In the genomic region with DNA sequence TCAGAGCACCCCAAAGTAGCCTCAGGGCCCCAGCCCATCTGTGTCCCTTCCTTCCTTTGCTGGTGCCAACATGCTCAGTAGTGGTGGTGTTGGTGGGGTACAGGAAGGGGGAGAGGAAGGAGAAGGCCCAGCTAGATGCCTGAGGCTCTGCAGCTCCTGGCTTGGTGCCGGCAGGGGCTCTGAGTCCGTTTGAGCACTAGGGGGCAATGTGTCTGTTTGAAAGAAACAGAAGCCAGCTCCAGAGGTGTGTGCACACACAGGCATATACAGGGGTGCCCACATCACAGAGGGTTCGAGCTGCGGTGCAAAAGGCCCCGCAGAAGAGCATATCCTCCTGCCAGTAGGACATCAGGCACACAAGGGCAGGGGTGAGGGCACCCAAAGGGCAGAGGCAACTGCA, we compare ENCODE assay signal across 8 mouse cellular contexts. TPM values are rescaled to one million over a fixed set of nuclear protein-coding genes. Genes with fewer than 3 reads are reported as not detected.
DNase-seq lines count a peak whose midpoint lies in the region; ATAC-seq lines count a peak whose summit lies in the region.

No protein-coding gene starts in this region.

- peak overlapping the region; percentile 98; the same call in 1 of the 2 replicates for H3K4me2 ChIP-seq in forebrain, embryonic 11.5 days (ENCODE audit: low read depth, low read length, severe bottlenecking)
- no peak overlapping the region for H3K4me2 ChIP-seq in lung, embryonic 16.5 days (ENCODE audit: low read depth, low read length)

- 2% methylated on average over 5 of the region's 5 CpGs for WGBS in forebrain, embryonic 11.5 days
- WGBS in lung, embryonic 16.5 days = under 1% methylated on average over 5 of the region's 5 CpGs

- H3K9me3 ChIP-seq in forebrain, embryonic 11.5 days (ENCODE audit: control insufficient read depth, low read length) = no peaks in the 10 kb centered on the region
- no peaks in the 10 kb centered on the region for H3K9me3 ChIP-seq in lung, embryonic 16.5 days (ENCODE audit: control insufficient read depth, low read length)

- no peak overlapping the region; the same call in 1 of the 2 replicates for H3K4me3 ChIP-seq in forebrain, embryonic 11.5 days (ENCODE audit: low read depth, low read length)
- H3K4me3 ChIP-seq in lung, embryonic 16.5 days (ENCODE audit: low read length) = no peak overlapping the region

- H3K27me3 ChIP-seq in forebrain, embryonic 11.5 days (ENCODE audit: control insufficient read depth, insufficient read depth, low read length) = no peaks in the 10 kb centered on the region; the same call in 1 of the 2 replicates
- H3K27me3 ChIP-seq in lung, embryonic 16.5 days (ENCODE audit: control insufficient read depth, insufficient read depth, low read depth, low read length) = peaks cover 7% of the 10 kb centered on the region

- peaks cover 2% of the 10 kb centered on the region; the same call in 1 of the 2 replicates for H3K36me3 ChIP-seq in forebrain, embryonic 11.5 days (ENCODE audit: control insufficient read depth, insufficient read depth, low read length)
- no peaks in the 10 kb centered on the region for H3K36me3 ChIP-seq in lung, embryonic 16.5 days (ENCODE audit: control insufficient read depth, insufficient read depth, low read length)

- DNase-seq in A20 (ENCODE audit: low read depth, low spot score) = peak; percentile 68
- DNase-seq in adrenal gland, adult 18-20 months (ENCODE audit: low spot score in 2 of 2) = peak; percentile 53 to 69
- DNase-seq in forebrain, embryonic 11.5 days (ENCODE audit: low spot score) = peak; percentile 87
- DNase-seq in heart, postnatal 25 days (ENCODE audit: low spot score) = peak; percentile 58
- DNase-seq in layer of hippocampus, adult 11-12 months (ENCODE audit: low spot score) = peak; percentile 81
- DNase-seq in ovary, postnatal 14 days (ENCODE audit: low spot score) = peak; percentile 77
- DNase-seq in thymus, postnatal 4 days = peak; percentile 87

- no peak overlapping the region for H3K27ac ChIP-seq in forebrain, embryonic 11.5 days (ENCODE audit: low read depth, low read length)
- H3K27ac ChIP-seq in lung, embryonic 16.5 days (ENCODE audit: low read length) = no peak overlapping the region

- no peak overlapping the region for H3K9ac ChIP-seq in forebrain, embryonic 11.5 days (ENCODE audit: low read length)
- H3K9ac ChIP-seq in lung, embryonic 16.5 days (ENCODE audit: low read length) = no peak overlapping the region

- intact Hi-C loops in heart, postnatal 25 days (cut with DNase I) = loop anchor here (1.0 to 2.0 kb wide), 3 partner anchors 205 to 739 kb away; no protein-coding TSS in a partner anchor

- peaks cover 5% of the 10 kb centered on the region; the same call in 1 of the 2 replicates for H3K4me1 ChIP-seq in forebrain, embryonic 11.5 days (replicated peaks; ENCODE audit: control insufficient read depth, insufficient read depth, low read length)
- peaks cover 33% of the 10 kb centered on the region for H3K4me1 ChIP-seq in lung, embryonic 16.5 days (replicated peaks; ENCODE audit: control insufficient read depth, insufficient read depth, low read length)

- peak; percentile 40 for ATAC-seq in forebrain, embryonic 11.5 days (replicated peaks; ENCODE audit: low FRiP score)
- ATAC-seq in lung, embryonic 16.5 days (ENCODE audit: low read depth) = peak; percentile 18; the same call in 1 of the 2 replicates

RNA-seq across cellular contexts. Expression of gene Mn1, which starts 3.0 kb away (rescaled TPM):
- total RNA-seq in adrenal gland, adult 18-20 months (2021) = 1 to 10 TPM; 3.9 to 4.9 TPM
- 50.9 and 51.9 TPM in 2 replicates for polyA plus RNA-seq in forebrain, embryonic 11.5 days (2014; fragmentation: Nextera tagmentation; extraction: Ambion mirVana)
- total RNA-seq in heart, postnatal 25 days (2021) = 10 to 100 TPM; 16.7 to 20.5 TPM
- polyA plus RNA-seq in lung, embryonic 16.5 days (2015; fragmentation: Nextera tagmentation; extraction: Ambion mirVana) = 6.8 and 7.8 TPM in 2 replicates
